ENCODE assay signal across 8 mouse cellular contexts in the genomic region with DNA sequence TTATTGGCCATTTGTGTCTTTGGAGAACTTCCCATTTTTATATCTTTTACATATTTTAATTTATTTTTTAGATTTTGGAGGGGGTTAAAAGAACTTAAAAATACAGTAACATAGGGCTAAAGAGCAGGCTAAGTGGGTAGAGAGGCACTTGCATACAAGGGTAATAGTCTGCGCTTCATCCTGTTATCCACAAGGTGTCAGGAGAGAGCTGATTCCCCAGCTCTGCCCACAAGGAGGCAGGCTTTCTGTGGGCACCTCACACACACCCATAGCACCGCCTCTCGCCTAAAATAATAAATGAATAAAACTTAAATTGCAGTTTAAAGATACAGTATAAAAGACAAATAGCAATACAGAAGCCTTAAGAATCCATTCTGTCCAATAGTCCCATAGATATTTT. TPM values are rescaled to one million over a fixed set of nuclear protein-coding genes. Genes with fewer than 3 reads are reported as not detected.
DNase-seq lines count a peak whose midpoint lies in the region; ATAC-seq and TF ChIP-seq lines count a peak whose summit lies in the region.

No protein-coding gene starts in this region.

- intact Hi-C loops in left cerebral cortex, adult 2 months (cut with DNase I): loop anchor here (5.0 kb wide), 1 partner anchor 50 kb away; no protein-coding TSS in a partner anchor
- intact Hi-C loops in left cerebral cortex, postnatal 36 days (cut with DNase I): loop anchor here (5.0 kb wide), 2 partner anchors 65 to 110 kb away; no protein-coding TSS in a partner anchor

- TF ChIP-seq CTCF in left cerebral cortex, adult 2 months (IDR thresholded peaks at IDR 0.05): peak; percentile 98

- ATAC-seq in hematopoietic stem cell, adult 5-6 weeks (replicated peaks in 1 of 2; ENCODE audit: insufficient read depth in 1 of 2, low FRiP score in 2 of 2, low TSS enrichment in 1 of 2, low read depth in 1 of 2, poor library complexity in 2 of 2, severe bottlenecking in 2 of 2): peak; percentile 89
- peak; percentile 70; the same call in 1 of the 2 replicates for ATAC-seq in monocyte, adult 5-6 weeks (replicated peaks; ENCODE audit: insufficient number of reproducible peaks, low FRiP score, low TSS enrichment, poor library complexity, severe bottlenecking)

- no peak overlapping the region for H3K27ac ChIP-seq in left cerebral cortex, adult 2 months

- H3K4me3 ChIP-seq in left cerebral cortex, adult 2 months: no peak overlapping the region

- DNase-seq in adrenal gland, postnatal 14 days: peak; percentile 21
- DNase-seq in adrenal gland, postnatal 4 days (ENCODE audit: low spot score in 2 of 2): no peak
- peak; percentile 18 to 28 for DNase-seq in left cerebral cortex, adult 2 months (ENCODE audit: extremely low spot score in 1 of 2, low spot score in 2 of 2)
- DNase-seq in left cerebral cortex, postnatal 36 days (ENCODE audit: low spot score in 2 of 2): no peak
- DNase-seq in WW6 (ENCODE audit: low read depth, low spot score): peak; percentile 33
- DNase-seq in spleen, adult 18-20 months: no peak

RNA-seq across cellular contexts. Expression of a gene that starts 17.5 kb away (rescaled TPM):
- total RNA-seq in adrenal gland, postnatal 14 days (2021): not detected in 2 replicates
- total RNA-seq in adrenal gland, postnatal 4 days (2021): not detected
- total RNA-seq in left cerebral cortex, adult 2 months (2021): not detected
- total RNA-seq in left cerebral cortex, postnatal 36 days (2021): under 1 TPM in 1 of 2 experiments, not detected in 1; 0.82 TPM
- not detected in 2 replicates for total RNA-seq in hematopoietic stem cell, adult 5-6 weeks (2017)
- total RNA-seq in monocyte, adult 5-6 weeks (2017): not detected in 3 replicates

RNA-seq across cellular contexts. Expression of a gene that starts 29.6 kb away (rescaled TPM):
- not detected in 2 replicates for total RNA-seq in adrenal gland, postnatal 14 days (2021)
- total RNA-seq in adrenal gland, postnatal 4 days (2021): not detected
- not detected for total RNA-seq in left cerebral cortex, adult 2 months (2021)
- total RNA-seq in left cerebral cortex, postnatal 36 days (2021): not detected
- total RNA-seq in hematopoietic stem cell, adult 5-6 weeks (2017): not detected in 2 replicates
- total RNA-seq in monocyte, adult 5-6 weeks (2017): 6.7 TPM in 1 of 3 replicates, not detected in the others

RNA-seq across cellular contexts. Expression of a gene that starts 32.1 kb away (rescaled TPM):
- not detected in 2 replicates for total RNA-seq in adrenal gland, postnatal 14 days (2021)
- not detected for total RNA-seq in adrenal gland, postnatal 4 days (2021)
- not detected for total RNA-seq in left cerebral cortex, adult 2 months (2021)
- total RNA-seq in left cerebral cortex, postnatal 36 days (2021): not detected
- not detected in 2 replicates for total RNA-seq in hematopoietic stem cell, adult 5-6 weeks (2017)
- total RNA-seq in monocyte, adult 5-6 weeks (2017): not detected in 3 replicates

RNA-seq across cellular contexts. Expression of a gene that starts 39.0 kb away (rescaled TPM):
- not detected in 2 replicates for total RNA-seq in adrenal gland, postnatal 14 days (2021)
- not detected for total RNA-seq in adrenal gland, postnatal 4 days (2021)
- not detected for total RNA-seq in left cerebral cortex, adult 2 months (2021)
- not detected for total RNA-seq in left cerebral cortex, postnatal 36 days (2021)
- not detected in 2 replicates for total RNA-seq in hematopoietic stem cell, adult 5-6 weeks (2017)
- total RNA-seq in monocyte, adult 5-6 weeks (2017): not detected in 3 replicates

RNA-seq across cellular contexts. Expression of a gene that starts 55.1 kb away (rescaled TPM):
- 24.0 and 26.5 TPM in 2 replicates for total RNA-seq in adrenal gland, postnatal 14 days (2021)
- total RNA-seq in adrenal gland, postnatal 4 days (2021): 10 to 100 TPM; 15.8 to 18.1 TPM
- total RNA-seq in left cerebral cortex, adult 2 months (2021): 1 to 10 TPM; 4.4 to 4.9 TPM
- total RNA-seq in left cerebral cortex, postnatal 36 days (2021): 1 to 10 TPM; 4.0 to 5.2 TPM
- total RNA-seq in hematopoietic stem cell, adult 5-6 weeks (2017): 25.2 and 29.7 TPM in 2 replicates
- 40.5 to 57.0 TPM (median 45.9 TPM) in 3 replicates for total RNA-seq in monocyte, adult 5-6 weeks (2017)

Comparison
In these comparisons a context has a peak if more than half of its experiments do, and no peak if none do; other contexts are left out.
1. DNase-seq: peak in adrenal gland, postnatal 14 days (single experiment), left cerebral cortex, adult 2 months (2 of 2) and WW6 (single experiment); none in adrenal gland, postnatal 4 days (0 of 2), left cerebral cortex, postnatal 36 days (0 of 2) and spleen, adult 18-20 months (0 of 2).